In the genomic region with DNA sequence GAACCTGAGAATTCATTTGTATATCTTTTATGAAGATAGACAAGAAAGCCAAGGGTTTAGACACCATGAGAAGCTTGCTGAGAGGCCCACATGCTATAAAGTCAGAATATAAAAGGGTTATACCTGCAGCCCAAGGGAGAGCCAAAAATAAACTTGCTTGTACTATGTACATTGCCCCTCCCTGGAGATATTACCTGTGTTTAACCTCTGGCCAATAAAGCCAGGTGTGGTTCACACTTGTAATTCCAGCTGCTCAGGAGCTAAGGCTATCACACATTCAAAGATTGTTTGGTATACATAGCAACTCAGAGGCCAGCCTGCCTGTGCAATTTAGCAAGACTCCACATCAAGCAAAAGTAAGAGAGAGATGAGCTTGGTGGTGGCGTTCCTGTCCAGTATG, we compare ENCODE assay signal across 15 mouse cellular contexts. TPM values are rescaled to one million over a fixed set of nuclear protein-coding genes. Genes with fewer than 3 reads are reported as not detected.
"Had no signal": no experiment of that assay in that cellular context is flagged by ENCODE, and none has a peak within 500 bp of the region (broad histone marks: within the 10 kb centered on the region; RNA-seq: fewer than 3 reads in every experiment).

No protein-coding gene starts in this region.

- H3K4me2 ChIP-seq: kidney, embryonic 15.5 days; limb, embryonic 13.5 days; liver, embryonic 15.5 days; lung, embryonic 15.5 days; midbrain, embryonic 13.5 days had no signal

- H3K9ac ChIP-seq: kidney, embryonic 15.5 days; limb, embryonic 13.5 days; liver, embryonic 15.5 days; lung, embryonic 15.5 days; midbrain, embryonic 13.5 days had no signal

- ATAC-seq: hindbrain, postnatal 0 days; midbrain, embryonic 13.5 days had no signal

- H3K27ac ChIP-seq: hindbrain, postnatal 0 days; kidney, embryonic 15.5 days; limb, embryonic 13.5 days; liver, embryonic 15.5 days; lung, embryonic 15.5 days; midbrain, embryonic 13.5 days had no signal

- H3K36me3 ChIP-seq: kidney, embryonic 15.5 days; limb, embryonic 13.5 days; liver, embryonic 15.5 days; lung, embryonic 15.5 days; midbrain, embryonic 13.5 days had no signal

- H3K4me1 ChIP-seq: kidney, embryonic 15.5 days; midbrain, embryonic 13.5 days had no signal

- DNase-seq: kidney, adult 11 months; kidney, postnatal 25 days; layer of hippocampus, adult 9-11 months; right cerebral cortex, postnatal 14 days; thymus, postnatal 36 days had no signal

- H3K27me3 ChIP-seq: kidney, embryonic 15.5 days; limb, embryonic 13.5 days; liver, embryonic 15.5 days; lung, embryonic 15.5 days; midbrain, embryonic 13.5 days had no signal

- H3K9me3 ChIP-seq: kidney, embryonic 15.5 days; limb, embryonic 13.5 days; liver, embryonic 15.5 days; lung, embryonic 15.5 days; midbrain, embryonic 13.5 days had no signal

- H3K4me3 ChIP-seq: kidney, embryonic 15.5 days; limb, embryonic 13.5 days; liver, embryonic 15.5 days; lung, embryonic 15.5 days; midbrain, embryonic 13.5 days had no signal

RNA-seq across cellular contexts. Expression of a gene that starts 24.0 kb away (rescaled TPM):
- total RNA-seq: hindbrain, postnatal 0 days; megakaryocyte progenitor cell, adult 5-6 weeks had no signal
- polyA plus RNA-seq: hindbrain, postnatal 0 days; liver, adult 2 months; midbrain, embryonic 13.5 days; midbrain, postnatal 0 days; thymus, postnatal 0 days had no signal
